Mouse (Mus musculus) G1E (cell line): Measurements from ENCODE around the gene Cacng5.

Experiments
- CTCF ChIP-seq: IDR thresholded peaks from 2 replicates; pipeline ENCODE4 v1.5.1; 2012; ENCODE audit warnings: low read depth, low read length, inconsistent platforms, mixed read lengths
- GATA1 ChIP-seq: IDR thresholded peaks from 2 replicates; pipeline ENCODE4 v1.6.1; 2012; ENCODE audit warnings: borderline replicate concordance, low read length, inconsistent platforms, mixed read lengths

DNA sequence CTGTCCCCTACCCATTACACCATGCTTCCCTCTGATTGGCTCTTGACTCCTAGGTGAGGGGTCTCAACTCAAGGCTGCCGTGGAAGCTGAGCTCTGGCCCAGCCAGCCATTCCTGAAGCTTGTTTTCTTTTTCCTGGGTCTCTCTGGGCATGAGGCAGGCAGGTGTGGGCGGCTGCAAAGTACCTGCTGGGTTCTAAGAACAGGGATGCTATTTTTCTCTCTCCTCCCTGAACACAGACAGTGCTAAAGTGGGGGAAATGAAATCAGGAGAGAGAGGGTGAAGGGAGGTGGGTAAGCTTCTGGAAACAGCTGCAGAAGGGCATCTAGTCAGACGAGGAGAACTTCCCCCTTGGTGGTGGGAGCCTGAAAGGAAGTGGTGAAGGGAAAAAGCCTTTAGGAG is 14.9 kb upstream of the Cacng5 start:
- TF ChIP-seq CTCF (no peak), GATA1 (no peak)
